Mouse (Mus musculus) splenic B cell, adult 2 months (primary cell): ENCODE measurements around the gene Il9r.
A peak's percentile ranks its signal among the peaks of the same experiment; 100 is the strongest.

Experiments used
- DNase-seq: peaks from one replicate; pipeline ENCODE4 v3.0.0-alpha.2; 2011; ENCODE audit warnings: low read depth, low spot score
- H3K27me3 ChIP-seq: 2 replicates; pipeline ENCODE4 v1.6.1; 2012; ENCODE audit warnings: mild to moderate bottlenecking, low read length, moderate library complexity, mixed read lengths; ENCODE audit not compliant: control insufficient read depth, poor library complexity, insufficient read depth, severe bottlenecking
- H3K36me3 ChIP-seq: 2 replicates; pipeline ENCODE4 v1.6.1; 2012; ENCODE audit warnings: mild to moderate bottlenecking, low read length, moderate library complexity, mixed read lengths; ENCODE audit not compliant: control insufficient read depth, poor library complexity, insufficient read depth, severe bottlenecking

Gene Il9r

DNA sequence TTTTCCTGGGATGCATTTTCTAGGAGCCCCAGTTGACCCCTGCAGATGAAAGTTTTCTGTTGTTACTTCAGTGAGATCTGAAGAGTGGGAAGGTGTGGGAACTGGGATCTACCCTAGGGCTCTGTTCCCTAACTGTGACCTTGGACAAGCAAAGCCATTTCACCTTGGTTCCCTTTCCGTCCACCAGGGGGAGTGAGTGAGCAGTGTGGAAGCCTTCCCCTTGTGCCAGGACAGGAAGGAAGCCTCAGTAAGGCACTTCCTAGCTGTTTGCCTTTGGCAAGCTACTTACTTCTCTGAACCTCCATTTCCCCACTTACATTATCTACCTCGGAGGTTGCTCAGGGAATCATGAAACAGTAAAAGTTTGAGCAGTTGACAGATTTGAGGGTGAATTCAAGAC lies 59.0 kb downstream of the Il9r start:
- peak; percentile 75 for DNase-seq
- Histone ChIP-seq H3K27me3 (no peaks in the 10 kb centered on the region; the same call in 1 of the 2 replicates), H3K36me3 (no peaks in the 10 kb centered on the region)

DNA sequence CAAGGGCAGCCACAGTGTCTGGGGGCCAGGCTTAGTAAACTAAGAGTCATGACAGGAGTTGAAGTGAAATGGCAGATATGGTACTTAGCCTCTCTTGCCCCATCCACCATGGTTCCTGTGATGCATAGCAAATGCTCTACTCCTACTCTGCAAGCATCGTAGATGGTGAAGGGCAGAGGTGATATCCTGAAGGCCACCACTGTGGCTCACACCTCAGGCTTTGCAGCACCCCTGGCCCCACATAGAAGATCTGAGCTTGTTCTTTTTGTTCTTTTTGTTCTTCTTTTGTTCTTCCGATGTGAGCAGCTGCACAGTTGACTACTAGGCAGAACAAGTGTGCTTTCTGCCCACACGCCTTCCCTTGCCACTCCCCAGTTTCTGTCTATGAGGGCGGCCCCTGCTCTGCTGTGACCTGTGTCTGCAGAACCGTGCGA lies 60.5 kb downstream of the Il9r start:
- Histone ChIP-seq H3K36me3 (no peaks in the 10 kb centered on the region), H3K27me3 (no peaks in the 10 kb centered on the region; the same call in 1 of the 2 replicates)
- DNase-seq, result no peak

DNA sequence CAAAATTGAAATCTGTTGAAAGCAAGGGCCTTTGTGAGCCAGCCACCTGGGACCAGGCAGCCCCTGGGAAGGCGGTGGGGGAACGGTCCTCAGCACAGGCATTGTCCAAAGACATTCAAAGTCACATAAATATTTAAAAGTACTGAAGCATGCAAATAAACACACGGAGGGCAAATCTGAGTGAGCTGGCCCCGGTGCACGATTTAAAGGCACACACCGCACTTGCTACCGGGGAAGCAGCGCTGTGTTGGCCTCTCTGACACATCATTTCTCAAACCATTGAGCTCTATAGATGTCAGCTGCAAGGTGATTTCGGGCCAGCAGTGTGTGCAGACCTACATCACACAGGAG lies 61.5 kb downstream of the Il9r start:
- no peaks in the 10 kb centered on the region for H3K36me3 ChIP-seq
- H3K27me3 ChIP-seq, result no peaks in the 10 kb centered on the region; the same call in 1 of the 2 replicates
- no peak for DNase-seq

DNA sequence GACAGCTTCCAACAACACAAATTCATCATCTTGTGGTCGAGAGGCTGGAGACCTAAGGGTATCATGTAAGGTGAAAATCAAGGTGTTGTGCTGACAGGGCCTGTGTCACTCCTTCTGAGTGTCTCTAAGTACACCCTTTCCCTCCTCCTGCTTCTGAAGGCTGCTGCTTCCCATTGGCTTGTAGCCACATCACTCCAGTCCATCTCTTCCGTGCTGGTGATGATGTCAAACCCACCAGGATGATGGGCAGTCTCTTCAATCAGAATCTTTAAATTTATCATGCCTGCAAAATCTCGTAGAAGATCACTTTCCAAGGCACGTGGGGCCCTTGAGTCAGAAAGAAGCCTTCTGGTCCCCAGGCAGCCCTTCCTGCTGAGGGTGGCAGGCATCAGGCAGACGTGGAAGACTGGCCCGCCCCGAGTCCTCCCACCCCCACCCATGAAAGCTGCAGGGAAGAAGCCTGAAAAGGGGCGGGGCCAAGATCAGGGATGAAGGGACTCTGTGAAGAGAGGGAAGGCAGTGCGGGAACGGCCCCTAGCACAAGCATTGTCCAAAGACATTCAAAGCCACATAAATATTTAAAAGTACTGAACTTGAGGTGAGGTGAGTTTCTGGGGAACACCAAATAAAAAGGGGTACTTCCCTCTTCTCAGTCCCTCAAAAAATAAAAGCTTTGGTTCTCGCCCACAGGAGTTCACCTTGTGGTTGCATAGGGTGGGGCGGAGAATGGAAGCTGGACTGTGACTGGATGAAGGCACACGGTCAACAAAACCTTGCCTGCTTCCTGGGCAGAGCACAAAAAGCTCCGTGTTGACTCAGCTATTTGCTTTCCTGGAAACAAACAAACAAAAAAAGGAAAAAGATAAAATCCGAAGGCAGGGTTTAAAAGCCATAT lies 62.1 kb downstream of the Il9r start:
- DNase-seq, result no peak
- no peaks in the 10 kb centered on the region; the same call in 1 of the 2 replicates for H3K27me3 ChIP-seq
- H3K36me3 ChIP-seq, result no peaks in the 10 kb centered on the region
